ENCODE assay signal across 8 mouse cellular contexts in the genomic region with DNA sequence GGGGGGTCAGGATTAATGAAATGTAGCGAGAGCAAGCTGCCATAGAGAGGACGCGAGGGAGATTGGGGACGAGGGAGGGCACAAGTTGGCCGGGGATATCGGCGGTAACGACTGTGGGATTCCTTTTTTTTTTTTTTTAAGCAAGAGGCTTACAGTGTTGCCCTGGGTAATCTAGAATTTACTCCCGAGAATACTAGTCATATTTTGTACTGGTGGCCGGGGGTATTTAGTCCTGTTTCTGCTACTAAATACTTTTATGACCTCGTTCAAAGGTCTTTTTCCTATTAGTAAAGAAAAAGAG. TPM values are rescaled to one million over a fixed set of nuclear protein-coding genes. Genes with fewer than 3 reads are reported as not detected.
DNase-seq lines count a peak whose midpoint lies in the region; ATAC-seq and TF ChIP-seq lines count a peak whose summit lies in the region.

No protein-coding gene starts in this region.

- TF ChIP-seq POLR2A in spleen, adult 2 months (IDR thresholded peaks at IDR 0.05; ENCODE audit: low read depth, low read length), result no peak
- no peak for TF ChIP-seq POLR2A in limb, embryonic 14.5 days (IDR thresholded peaks at IDR 0.05; ENCODE audit: borderline replicate concordance, extremely low read depth, insufficient read depth, insufficient read length)

- WGBS in spleen, adult 2 months, result under 1% methylated on average over 11 of the region's 11 CpGs
- WGBS in limb, embryonic 14.5 days, result under 1% methylated on average over 11 of the region's 11 CpGs
- WGBS in stomach, embryonic 15.5 days, result under 1% methylated on average over 11 of the region's 11 CpGs

- TF ChIP-seq CTCF in spleen, adult 2 months (IDR thresholded peaks at IDR 0.05; ENCODE audit: extremely low read depth, insufficient read depth, insufficient read length, insufficient replicate concordance), result no peak

- H3K36me3 ChIP-seq in spleen, adult 2 months (ENCODE audit: control insufficient read depth, insufficient read depth, low read length), result peaks cover 4% of the 10 kb centered on the region
- peaks cover 19% of the 10 kb centered on the region for H3K36me3 ChIP-seq in limb, embryonic 14.5 days (ENCODE audit: control insufficient read depth, insufficient read depth, low read length)
- peaks cover 10% of the 10 kb centered on the region for H3K36me3 ChIP-seq in stomach, embryonic 15.5 days

- DNase-seq in frontal cortex, adult 2 months (ENCODE audit: extremely low spot score in 1 of 2, low spot score in 1 of 2), result no peak
- DNase-seq in spleen, adult 2 months (ENCODE audit: low read depth in 1 of 2, low spot score in 2 of 2), result no peak
- no peak for DNase-seq in spleen, postnatal 4 days (ENCODE audit: low spot score in 2 of 2)
- no peak for DNase-seq in limb, embryonic 14.5 days (ENCODE audit: low spot score)
- no peak for DNase-seq in left cerebral cortex, postnatal 36 days (ENCODE audit: low spot score in 2 of 2)
- DNase-seq in adrenal gland, postnatal 14 days, result no peak

- peaks cover 7% of the 10 kb centered on the region; the same call in 1 of the 2 replicates for H3K4me1 ChIP-seq in spleen, adult 2 months (ENCODE audit: control insufficient read depth, insufficient read depth, insufficient read length)
- peaks cover 8% of the 10 kb centered on the region for H3K4me1 ChIP-seq in limb, embryonic 14.5 days (ENCODE audit: control insufficient read depth, insufficient read depth, low read length)
- peaks cover 6% of the 10 kb centered on the region for H3K4me1 ChIP-seq in stomach, embryonic 15.5 days

- peak; percentile 54; the same call in 1 of the 2 replicates for ATAC-seq in frontal cortex, adult (ENCODE audit: low TSS enrichment)
- no peak; the same call in 1 of the 2 replicates for ATAC-seq in limb, embryonic 14.5 days (ENCODE audit: low FRiP score, low read depth)
- no peak for ATAC-seq in stomach, embryonic 15.5 days (ENCODE audit: insufficient read depth, low FRiP score, low read depth)

- H3K27me3 ChIP-seq in spleen, adult 2 months (ENCODE audit: control insufficient read depth, insufficient read depth, low read length), result no peaks in the 10 kb centered on the region
- no peaks in the 10 kb centered on the region for H3K27me3 ChIP-seq in limb, embryonic 14.5 days (ENCODE audit: control insufficient read depth, insufficient read depth, low read length)
- H3K27me3 ChIP-seq in stomach, embryonic 15.5 days (replicated peaks), result no peaks in the 10 kb centered on the region

- peak overlapping the region; percentile 55 for H3K4me2 ChIP-seq in limb, embryonic 14.5 days (replicated peaks; ENCODE audit: low read depth, low read length, severe bottlenecking)
- H3K4me2 ChIP-seq in stomach, embryonic 15.5 days, result peak overlapping the region; percentile 56

- peak overlapping the region; percentile 73 for H3K4me3 ChIP-seq in spleen, adult 2 months (ENCODE audit: extremely low read depth, insufficient read depth, insufficient read length)
- peak overlapping the region; percentile 58 for H3K4me3 ChIP-seq in limb, embryonic 14.5 days (replicated peaks; ENCODE audit: low read length)
- peak overlapping the region; percentile 62 for H3K4me3 ChIP-seq in stomach, embryonic 15.5 days (replicated peaks)

- no peaks in the 10 kb centered on the region for H3K9me3 ChIP-seq in limb, embryonic 14.5 days (ENCODE audit: control insufficient read depth, low read length)
- H3K9me3 ChIP-seq in stomach, embryonic 15.5 days, result no peaks in the 10 kb centered on the region

- intact Hi-C loops in left cerebral cortex, postnatal 36 days (cut with DNase I), result loop anchor here (2.0 kb wide), 1 partner anchor 71 kb away; no protein-coding TSS in a partner anchor

- peak overlapping the region; percentile 34; the same call in 1 of the 2 replicates for H3K27ac ChIP-seq in spleen, adult 2 months (ENCODE audit: insufficient read depth, low read length)
- peak overlapping the region; percentile 59 for H3K27ac ChIP-seq in limb, embryonic 14.5 days (replicated peaks; ENCODE audit: low read depth, low read length)
- 0 out of 2 replicates have a peak overlapping the region, but pooled peaks have one; percentile 26 for H3K27ac ChIP-seq in stomach, embryonic 15.5 days

- H3K9ac ChIP-seq in limb, embryonic 14.5 days (ENCODE audit: low read depth, low read length, severe bottlenecking), result peak overlapping the region; percentile 83
- H3K9ac ChIP-seq in stomach, embryonic 15.5 days, result no peak overlapping the region; the same call in 1 of the 2 replicates

RNA-seq across cellular contexts. Expression of a gene that starts 0.2 kb away (rescaled TPM):
- 32.0 and 34.7 TPM in 2 replicates for polyA plus RNA-seq in frontal cortex, adult 2 months (2012; rRNA removed)
- polyA plus RNA-seq in spleen, adult 2 months (2012; rRNA removed), result 4.0 and 5.1 TPM in 2 replicates
- 44.1 and 46.0 TPM in 2 replicates for polyA plus RNA-seq in limb, embryonic 14.5 days (2012; rRNA removed)
- polyA plus RNA-seq in limb, embryonic 14.5 days (2014; fragmentation: Nextera tagmentation; extraction: Ambion mirVana), result 64.2 and 67.5 TPM in 2 replicates
- polyA plus RNA-seq in stomach, embryonic 15.5 days (2015; fragmentation: Nextera tagmentation; extraction: Ambion mirVana), result 38.0 and 48.0 TPM in 2 replicates
- total RNA-seq in left cerebral cortex, postnatal 36 days (2021), result 10 to 100 TPM; 24.1 to 26.0 TPM
- 37.6 and 41.4 TPM in 2 replicates for total RNA-seq in adrenal gland, postnatal 14 days (2021)

RNA-seq across cellular contexts. Expression of a gene that starts 43.6 kb away (rescaled TPM):
- 1.4 and 1.8 TPM in 2 replicates for polyA plus RNA-seq in frontal cortex, adult 2 months (2012; rRNA removed)
- polyA plus RNA-seq in spleen, adult 2 months (2012; rRNA removed), result 1.6 TPM in 2 replicates
- polyA plus RNA-seq in limb, embryonic 14.5 days (2012; rRNA removed), result 3.4 and 3.8 TPM in 2 replicates
- 3.8 and 4.2 TPM in 2 replicates for polyA plus RNA-seq in limb, embryonic 14.5 days (2014; fragmentation: Nextera tagmentation; extraction: Ambion mirVana)
- polyA plus RNA-seq in stomach, embryonic 15.5 days (2015; fragmentation: Nextera tagmentation; extraction: Ambion mirVana), result 3.2 TPM in 2 replicates
- total RNA-seq in left cerebral cortex, postnatal 36 days (2021), result 1 to 10 TPM; 1.7 to 2.1 TPM
- total RNA-seq in adrenal gland, postnatal 14 days (2021), result 6.0 and 7.6 TPM in 2 replicates
